Mouse (Mus musculus): ENCODE measurements around the gene Gm17571. TPM values are rescaled to one million over a fixed set of nuclear protein-coding genes. Genes with fewer than 3 reads are reported as not detected.

Gm17571 gene
- not detected for total RNA-seq (2021)
- polyA plus RNA-seq (2012; rRNA removed): not detected in 2 replicates
- long read RNA-seq: 0 reads

DNA sequence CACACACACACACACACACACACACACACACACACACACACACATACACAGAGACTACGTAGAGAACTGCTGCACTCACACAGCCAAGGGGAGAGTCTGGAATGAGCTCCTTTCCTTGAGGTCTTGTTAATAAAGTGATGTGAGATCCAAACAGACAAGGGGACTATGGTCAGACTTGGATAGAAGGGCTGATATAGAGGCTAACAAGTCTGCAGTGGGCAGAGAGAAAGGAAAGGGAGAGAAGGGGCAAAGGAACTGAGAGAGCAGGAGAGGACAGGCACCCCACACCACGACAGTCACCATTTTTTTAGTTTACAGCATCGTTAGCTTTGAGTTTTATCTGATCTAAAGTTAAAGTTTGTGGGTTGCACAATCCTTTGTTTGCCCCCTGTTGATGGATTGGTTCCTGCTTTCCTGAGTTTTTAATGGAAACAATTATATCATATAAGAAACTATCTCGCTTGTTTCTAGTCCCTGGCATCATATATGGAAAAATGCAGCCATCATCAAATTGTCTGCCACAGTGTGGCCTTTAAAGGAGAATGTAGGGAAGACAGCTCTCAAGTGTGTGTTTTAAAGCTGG lies at the start of gene Gm17571:
Gene Gm17571, minus strand, starts transcription at position 51 of the 583 bp plus-strand sequence.
- Histone ChIP-seq H3K79me2 (replicated peaks; ENCODE audit: control insufficient read depth, insufficient read depth, low read length) (peaks cover 3% of the 10 kb centered on the region), H3K27ac (no peak within 1 kb of the TSS), H3K4me1 (ENCODE audit: control insufficient read depth, insufficient read depth, low read length) (peaks cover 11% of the 10 kb centered on the region), H3K27me3 (ENCODE audit: control insufficient read depth, insufficient read depth, low read length) (no peaks in the 10 kb centered on the region), H3K9ac (ENCODE audit: low read depth, low read length) (no peak within 1 kb of the TSS), H3K36me3 (ENCODE audit: control insufficient read depth, insufficient read depth, low read length) (no peaks in the 10 kb centered on the region; the same call in 1 of the 2 replicates), H3K4me3 (no peak within 1 kb of the TSS)
- WGBS: 63% methylated on average over 4 of the region's 4 CpGs
- intact Hi-C loops (cut with DNase I): no loop called here
- no peak for DNase-seq
- TF ChIP-seq CTCF (IDR thresholded peaks at IDR 0.05) (no peak), EP300 (IDR thresholded peaks at IDR 0.05; ENCODE audit: insufficient read depth, low read depth, low read length) (no peak), POLR2A (IDR thresholded peaks at IDR 0.05; ENCODE audit: insufficient read depth, low read depth, low read length) (no peak)

DNA sequence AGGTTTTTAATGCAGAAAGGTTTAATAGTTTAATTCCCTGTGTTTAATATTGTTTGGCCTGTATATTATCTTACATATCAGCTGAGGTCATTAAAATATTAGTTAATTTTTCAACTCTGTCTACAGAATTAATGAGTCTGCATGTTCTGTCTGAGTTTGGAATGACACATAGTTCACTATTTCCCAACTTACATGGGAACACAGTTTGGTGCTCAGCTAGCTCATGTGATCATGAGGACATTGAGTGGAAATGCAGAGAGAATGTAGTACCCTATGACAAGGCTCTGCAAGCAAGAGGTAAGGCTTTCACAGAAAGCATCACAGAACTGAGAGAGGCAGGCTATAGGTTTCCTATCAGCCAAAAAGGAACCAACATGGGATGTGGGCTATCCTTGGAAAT lies 49.0 kb upstream of the Gm17571 start:
- intact Hi-C loops (cut with DNase I): loop anchor here (5.0 kb wide), 1 partner anchor 38 kb away; no protein-coding TSS in a partner anchor
- H3K27ac ChIP-seq: no peak overlapping the region
- H3K4me1 ChIP-seq (ENCODE audit: control insufficient read depth, insufficient read depth, low read length): peaks cover 10% of the 10 kb centered on the region
- no peak overlapping the region for H3K9ac ChIP-seq (ENCODE audit: low read depth, low read length)
- TF ChIP-seq EP300 (IDR thresholded peaks at IDR 0.05; ENCODE audit: insufficient read depth, low read depth, low read length) (no peak), POLR2A (IDR thresholded peaks at IDR 0.05; ENCODE audit: insufficient read depth, low read depth, low read length) (no peak), CTCF (IDR thresholded peaks at IDR 0.05) (no peak)
- no peaks in the 10 kb centered on the region for H3K79me2 ChIP-seq (replicated peaks; ENCODE audit: control insufficient read depth, insufficient read depth, low read length)
- peaks cover 2% of the 10 kb centered on the region; the same call in 1 of the 2 replicates for H3K36me3 ChIP-seq (ENCODE audit: control insufficient read depth, insufficient read depth, low read length)
- no peak overlapping the region for H3K4me3 ChIP-seq
- no peaks in the 10 kb centered on the region for H3K27me3 ChIP-seq (ENCODE audit: control insufficient read depth, insufficient read depth, low read length)
- DNase-seq: no peak

DNA sequence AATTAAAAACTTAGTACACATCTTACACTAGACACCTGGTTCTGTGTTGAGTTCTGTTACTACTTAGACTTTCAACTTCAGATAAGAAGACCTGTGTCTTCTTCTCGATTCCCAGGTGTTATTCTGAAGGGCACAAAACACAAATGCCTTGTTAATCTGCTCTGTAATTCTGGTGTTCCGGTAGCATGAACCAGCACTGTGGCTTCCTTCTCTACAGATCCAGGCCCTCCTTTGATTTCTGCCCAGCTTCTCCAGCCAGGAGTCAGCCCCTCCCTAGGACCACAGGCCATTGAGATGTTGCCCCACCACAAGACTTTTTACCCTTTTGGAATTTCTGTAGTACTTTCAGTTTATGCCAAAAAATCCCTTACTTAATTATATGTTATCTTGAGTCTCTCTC lies 47.2 kb upstream of the Gm17571 start:
- H3K27me3 ChIP-seq (ENCODE audit: control insufficient read depth, insufficient read depth, low read length): no peaks in the 10 kb centered on the region
- no peak overlapping the region for H3K27ac ChIP-seq
- H3K79me2 ChIP-seq (replicated peaks; ENCODE audit: control insufficient read depth, insufficient read depth, low read length): no peaks in the 10 kb centered on the region
- intact Hi-C loops (cut with DNase I): no loop called here
- H3K9ac ChIP-seq (ENCODE audit: low read depth, low read length): no peak overlapping the region
- no peak for DNase-seq
- no peak for TF ChIP-seq CTCF (IDR thresholded peaks at IDR 0.05)
- no peak for TF ChIP-seq POLR2A (IDR thresholded peaks at IDR 0.05; ENCODE audit: insufficient read depth, low read depth, low read length)
- TF ChIP-seq EP300 (IDR thresholded peaks at IDR 0.05; ENCODE audit: insufficient read depth, low read depth, low read length): no peak
- H3K36me3 ChIP-seq (ENCODE audit: control insufficient read depth, insufficient read depth, low read length): peaks cover 2% of the 10 kb centered on the region; the same call in 1 of the 2 replicates
- WGBS: 84% methylated on average over 2 of the region's 2 CpGs
- peaks cover 6% of the 10 kb centered on the region for H3K4me1 ChIP-seq (ENCODE audit: control insufficient read depth, insufficient read depth, low read length)
- no peak overlapping the region for H3K4me3 ChIP-seq

DNA sequence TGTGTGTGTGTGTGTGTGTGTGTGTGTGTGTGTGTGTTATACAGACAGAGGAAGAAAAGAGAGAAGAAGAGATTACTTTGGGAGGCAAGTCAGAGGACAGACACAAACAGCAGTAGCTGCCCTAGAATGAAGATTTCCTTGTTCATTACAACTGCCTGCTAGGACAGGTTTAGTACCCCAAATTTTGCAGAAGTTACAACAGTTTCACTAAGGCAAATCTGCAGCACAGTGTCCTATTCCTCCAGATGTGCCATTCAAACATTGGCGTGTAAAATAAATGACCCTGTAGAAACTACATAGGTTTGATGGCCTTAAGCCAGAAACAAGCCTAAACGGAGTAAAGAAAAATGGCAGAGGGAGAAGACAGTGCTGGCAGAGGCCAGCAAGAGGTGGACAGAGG lies 46.3 kb upstream of the Gm17571 start:
- WGBS: 77% methylated on average over 2 of the region's 2 CpGs
- intact Hi-C loops (cut with DNase I): no loop called here

DNA sequence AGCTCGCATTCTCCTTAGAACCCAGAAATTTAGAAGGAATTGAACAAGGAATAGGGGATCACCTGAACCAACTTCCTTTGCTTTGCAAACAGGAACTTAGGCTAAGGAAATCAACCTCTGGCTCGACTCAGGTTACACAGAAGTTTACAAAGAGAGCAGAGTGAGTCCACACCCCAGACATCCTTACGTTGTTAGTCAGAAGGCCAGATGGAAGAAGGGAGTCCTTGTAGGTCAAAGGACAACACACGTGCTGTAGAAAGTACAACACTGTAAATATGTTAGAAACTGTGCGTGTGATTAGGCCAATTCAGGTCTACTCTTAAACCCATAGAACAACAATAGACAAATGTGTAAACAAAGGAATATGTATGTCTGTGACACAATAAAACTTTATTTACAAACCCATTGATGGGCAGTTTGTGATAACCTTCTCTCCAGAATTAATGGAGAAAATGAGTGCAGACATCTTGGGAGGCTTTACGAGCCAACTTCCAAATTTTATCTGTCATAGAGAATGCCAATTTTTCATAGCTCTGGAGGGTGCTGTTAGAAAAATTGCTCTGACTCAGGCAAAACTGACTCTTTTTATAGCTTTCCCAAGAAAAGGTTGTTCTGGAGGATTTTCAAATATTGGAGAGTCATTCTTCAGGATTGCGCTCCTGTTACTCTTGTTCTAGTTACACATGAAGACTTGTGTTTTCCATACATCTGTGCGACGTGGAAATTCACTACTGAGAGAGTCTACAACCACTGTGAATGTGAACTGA lies 45.5 kb upstream of the Gm17571 start:
- H3K27ac ChIP-seq: no peak overlapping the region; the same call in 1 of the 2 replicates
- DNase-seq: no peak
- no peak for TF ChIP-seq POLR2A (IDR thresholded peaks at IDR 0.05; ENCODE audit: insufficient read depth, low read depth, low read length)
- no peak for TF ChIP-seq CTCF (IDR thresholded peaks at IDR 0.05)
- TF ChIP-seq EP300 (IDR thresholded peaks at IDR 0.05; ENCODE audit: insufficient read depth, low read depth, low read length): no peak
- intact Hi-C loops (cut with DNase I): no loop called here
- 73% methylated on average over 9 of the region's 9 CpGs for WGBS
- H3K79me2 ChIP-seq (replicated peaks; ENCODE audit: control insufficient read depth, insufficient read depth, low read length): no peaks in the 10 kb centered on the region
- no peak overlapping the region for H3K4me3 ChIP-seq
- no peaks in the 10 kb centered on the region for H3K36me3 ChIP-seq (ENCODE audit: control insufficient read depth, insufficient read depth, low read length)
- H3K27me3 ChIP-seq (ENCODE audit: control insufficient read depth, insufficient read depth, low read length): no peaks in the 10 kb centered on the region
- no peaks in the 10 kb centered on the region; the same call in none of the 2 replicates for H3K4me1 ChIP-seq (ENCODE audit: control insufficient read depth, insufficient read depth, low read length)
- no peak overlapping the region for H3K9ac ChIP-seq (ENCODE audit: low read depth, low read length)

More for the DNA sequence above, 46.3 kb upstream of the Gm17571 start:
- H3K36me3 ChIP-seq (ENCODE audit: control insufficient read depth, insufficient read depth, low read length): no peaks in the 10 kb centered on the region
- no peak overlapping the region for H3K27ac ChIP-seq
- no peaks in the 10 kb centered on the region for H3K27me3 ChIP-seq (ENCODE audit: control insufficient read depth, insufficient read depth, low read length)
- H3K79me2 ChIP-seq (replicated peaks; ENCODE audit: control insufficient read depth, insufficient read depth, low read length): no peaks in the 10 kb centered on the region
- no peak overlapping the region for H3K4me3 ChIP-seq
- no peak overlapping the region for H3K9ac ChIP-seq (ENCODE audit: low read depth, low read length)
- DNase-seq: no peak
- TF ChIP-seq POLR2A (IDR thresholded peaks at IDR 0.05; ENCODE audit: insufficient read depth, low read depth, low read length) (no peak), CTCF (IDR thresholded peaks at IDR 0.05) (no peak), EP300 (IDR thresholded peaks at IDR 0.05; ENCODE audit: insufficient read depth, low read depth, low read length) (no peak)
- no peaks in the 10 kb centered on the region; the same call in none of the 2 replicates for H3K4me1 ChIP-seq (ENCODE audit: control insufficient read depth, insufficient read depth, low read length)

DNA sequence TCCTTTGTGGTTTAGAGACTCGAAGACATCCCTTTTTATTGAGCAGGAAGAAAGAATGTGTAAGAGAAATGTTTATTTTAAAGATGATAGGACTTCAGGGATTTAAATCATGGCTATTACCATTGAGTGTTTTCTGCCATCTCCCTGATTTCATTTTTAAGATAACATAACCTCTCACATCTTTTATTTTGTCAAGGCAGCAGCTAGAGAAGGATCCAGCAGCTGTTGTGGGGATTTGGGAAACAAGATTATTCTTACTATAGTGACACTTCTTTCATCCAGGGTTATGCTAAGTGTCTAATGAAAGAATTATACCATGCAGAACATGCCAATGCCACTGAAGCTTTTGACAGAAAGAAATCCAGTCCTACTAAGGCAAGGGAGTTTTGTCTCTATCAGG lies 44.6 kb upstream of the Gm17571 start:
- 55% methylated on average over 1 of the region's 1 CpGs for WGBS
- H3K27me3 ChIP-seq (ENCODE audit: control insufficient read depth, insufficient read depth, low read length): no peaks in the 10 kb centered on the region

More for the DNA sequence above, 44.6 kb upstream of the Gm17571 start:
- intact Hi-C loops (cut with DNase I): no loop called here
- no peak overlapping the region for H3K4me3 ChIP-seq
- H3K36me3 ChIP-seq (ENCODE audit: control insufficient read depth, insufficient read depth, low read length): no peaks in the 10 kb centered on the region
- TF ChIP-seq POLR2A (IDR thresholded peaks at IDR 0.05; ENCODE audit: insufficient read depth, low read depth, low read length): no peak
- no peak for TF ChIP-seq EP300 (IDR thresholded peaks at IDR 0.05; ENCODE audit: insufficient read depth, low read depth, low read length)
- no peak for TF ChIP-seq CTCF (IDR thresholded peaks at IDR 0.05)
- no peaks in the 10 kb centered on the region for H3K79me2 ChIP-seq (replicated peaks; ENCODE audit: control insufficient read depth, insufficient read depth, low read length)
- no peak for DNase-seq
- no peak overlapping the region for H3K27ac ChIP-seq
- peaks cover 1% of the 10 kb centered on the region; the same call in 1 of the 2 replicates for H3K4me1 ChIP-seq (ENCODE audit: control insufficient read depth, insufficient read depth, low read length)
- H3K9ac ChIP-seq (ENCODE audit: low read depth, low read length): no peak overlapping the region
